Mouse (Mus musculus): ENCODE data around the gene Pcdh15. TPM values are rescaled to one million over a fixed set of nuclear protein-coding genes. Genes with fewer than 3 reads are reported as not detected.

Gene Pcdh15
- polyA plus RNA-seq, 1 experiment from 2014 or later = 1.00 TPM

GRCm38 (mm10) chr10:74258639-74259038 lies 1159.5 kb downstream of the Pcdh15 start:
- Histone ChIP-seq H3K4me2 (no peak overlapping the region), H3K9ac (no peak overlapping the region), H3K4me3 (replicated peaks) (no peak overlapping the region), H3K27ac (no peak overlapping the region), H3K27me3 (no peaks in the 10 kb centered on the region), H3K4me1 (no peaks in the 10 kb centered on the region), H3K36me3 (no peaks in the 10 kb centered on the region), H3K9me3 (replicated peaks) (no peaks in the 10 kb centered on the region)
- no peak for ATAC-seq (replicated peaks; ENCODE audit: low FRiP score)

GRCm38 (mm10) chr10:74269637-74270269 lies 1170.6 kb downstream of the Pcdh15 start:
- peak; percentile 40; the same call in 1 of the 2 replicates for ATAC-seq (replicated peaks; ENCODE audit: low FRiP score)
- 44% methylated on average over 6 of the region's 6 CpGs for WGBS
- H3K4me2 ChIP-seq = no peak overlapping the region

GRCm38 (mm10) chr10:74270894-74271293 lies 1171.8 kb downstream of the Pcdh15 start:
- no peak for ATAC-seq (replicated peaks; ENCODE audit: low FRiP score)
- H3K9me3 ChIP-seq (replicated peaks) = no peaks in the 10 kb centered on the region
- no peak overlapping the region for H3K4me3 ChIP-seq (replicated peaks)
- H3K4me1 ChIP-seq = no peaks in the 10 kb centered on the region
- no peak overlapping the region for H3K9ac ChIP-seq
- H3K4me2 ChIP-seq = no peak overlapping the region
- no peaks in the 10 kb centered on the region for H3K27me3 ChIP-seq
- no peak overlapping the region for H3K27ac ChIP-seq
- WGBS = 78% methylated on average over 5 of the region's 5 CpGs
- H3K36me3 ChIP-seq = no peaks in the 10 kb centered on the region

More at GRCm38 (mm10) chr10:74269637-74270269, 1170.6 kb downstream of the Pcdh15 start:
- H3K27ac ChIP-seq = no peak overlapping the region
- H3K9me3 ChIP-seq (replicated peaks) = no peaks in the 10 kb centered on the region
- no peak overlapping the region for H3K9ac ChIP-seq
- no peaks in the 10 kb centered on the region for H3K4me1 ChIP-seq
- no peaks in the 10 kb centered on the region for H3K27me3 ChIP-seq
- H3K4me3 ChIP-seq (replicated peaks) = no peak overlapping the region
- no peaks in the 10 kb centered on the region for H3K36me3 ChIP-seq

- no peak for ATAC-seq (replicated peaks; ENCODE audit: low FRiP score)
Measured at GRCm38 (mm10) chr10:74304120-74304519, 1205.0 kb downstream of the Pcdh15 start.

GRCm38 (mm10) chr10:74305439-74306158 lies 1206.5 kb downstream of the Pcdh15 start:
- Histone ChIP-seq H3K9ac (no peak overlapping the region), H3K4me1 (no peaks in the 10 kb centered on the region), H3K9me3 (replicated peaks) (no peaks in the 10 kb centered on the region), H3K27ac (no peak overlapping the region), H3K4me2 (no peak overlapping the region), H3K36me3 (no peaks in the 10 kb centered on the region), H3K27me3 (no peaks in the 10 kb centered on the region), H3K4me3 (replicated peaks) (no peak overlapping the region)
- ATAC-seq (replicated peaks; ENCODE audit: low FRiP score) = no peak
- WGBS = 40% methylated on average over 5 of the region's 5 CpGs

More at GRCm38 (mm10) chr10:74304120-74304519, 1205.0 kb downstream of the Pcdh15 start:
- Histone ChIP-seq H3K4me2 (no peak overlapping the region), H3K4me3 (replicated peaks) (no peak overlapping the region), H3K36me3 (no peaks in the 10 kb centered on the region), H3K9ac (no peak overlapping the region), H3K9me3 (replicated peaks) (no peaks in the 10 kb centered on the region), H3K27me3 (no peaks in the 10 kb centered on the region), H3K4me1 (no peaks in the 10 kb centered on the region), H3K27ac (no peak overlapping the region)
- WGBS = 62% methylated on average over 2 of the region's 2 CpGs

GRCm38 (mm10) chr10:74307035-74307434 lies 1207.9 kb downstream of the Pcdh15 start:
- Histone ChIP-seq H3K27me3 (no peaks in the 10 kb centered on the region), H3K36me3 (no peaks in the 10 kb centered on the region), H3K9ac (no peak overlapping the region), H3K9me3 (replicated peaks) (no peaks in the 10 kb centered on the region), H3K4me1 (no peaks in the 10 kb centered on the region), H3K4me2 (no peak overlapping the region), H3K27ac (no peak overlapping the region), H3K4me3 (replicated peaks) (no peak overlapping the region)
- 83% methylated on average over 3 of the region's 3 CpGs for WGBS
- no peak for ATAC-seq (replicated peaks; ENCODE audit: low FRiP score)

- Histone ChIP-seq H3K27me3 (no peaks in the 10 kb centered on the region), H3K4me3 (replicated peaks) (no peak overlapping the region), H3K9me3 (replicated peaks) (no peaks in the 10 kb centered on the region), H3K27ac (no peak overlapping the region), H3K4me2 (no peak overlapping the region), H3K9ac (no peak overlapping the region), H3K36me3 (no peaks in the 10 kb centered on the region), H3K4me1 (no peaks in the 10 kb centered on the region)
- ATAC-seq (replicated peaks; ENCODE audit: low FRiP score) = no peak
- 92% methylated on average over 2 of the region's 2 CpGs for whole genome bisulfite sequencing
Measured at GRCm38 (mm10) chr10:74316091-74316490, 1216.9 kb downstream of the Pcdh15 start.

GRCm38 (mm10) chr10:74335412-74335811 lies 1236.3 kb downstream of the Pcdh15 start:
- 71% methylated on average over 7 of the region's 7 CpGs for WGBS
- Histone ChIP-seq H3K36me3 (no peaks in the 10 kb centered on the region), H3K4me1 (no peaks in the 10 kb centered on the region), H3K27me3 (no peaks in the 10 kb centered on the region), H3K27ac (no peak overlapping the region), H3K9me3 (replicated peaks) (no peaks in the 10 kb centered on the region), H3K4me2 (no peak overlapping the region), H3K4me3 (replicated peaks) (no peak overlapping the region), H3K9ac (no peak overlapping the region)
- ATAC-seq (replicated peaks; ENCODE audit: low FRiP score) = no peak

- Histone ChIP-seq H3K9me3 (replicated peaks) (no peaks in the 10 kb centered on the region), H3K27me3 (no peaks in the 10 kb centered on the region), H3K9ac (no peak overlapping the region), H3K27ac (no peak overlapping the region), H3K4me2 (no peak overlapping the region), H3K36me3 (no peaks in the 10 kb centered on the region), H3K4me3 (replicated peaks) (no peak overlapping the region), H3K4me1 (no peaks in the 10 kb centered on the region)
- ATAC-seq (replicated peaks; ENCODE audit: low FRiP score) = no peak
- 78% methylated on average over 3 of the region's 3 CpGs for WGBS
Measured at GRCm38 (mm10) chr10:74339247-74340160, 1240.4 kb downstream of the Pcdh15 start.

- Histone ChIP-seq H3K27ac (no peak overlapping the region), H3K4me2 (no peak overlapping the region), H3K27me3 (no peaks in the 10 kb centered on the region), H3K9ac (no peak overlapping the region), H3K4me3 (replicated peaks) (no peak overlapping the region), H3K4me1 (no peaks in the 10 kb centered on the region), H3K36me3 (no peaks in the 10 kb centered on the region), H3K9me3 (replicated peaks) (no peaks in the 10 kb centered on the region)
- ATAC-seq (replicated peaks; ENCODE audit: low FRiP score) = no peak
- 54% methylated on average over 5 of the region's 5 CpGs for WGBS
Measured at GRCm38 (mm10) chr10:74359526-74359925, 1260.4 kb downstream of the Pcdh15 start.

GRCm38 (mm10) chr10:74378697-74379096 lies 1279.6 kb downstream of the Pcdh15 start:
- no peaks in the 10 kb centered on the region for H3K27me3 ChIP-seq
- peaks cover 7% of the 10 kb centered on the region; the same call in 1 of the 2 replicates for H3K4me1 ChIP-seq
- H3K4me2 ChIP-seq = no peak overlapping the region
- no peak overlapping the region for H3K4me3 ChIP-seq (replicated peaks)
- no peaks in the 10 kb centered on the region for H3K9me3 ChIP-seq (replicated peaks)
- H3K9ac ChIP-seq = no peak overlapping the region
- no peaks in the 10 kb centered on the region for H3K36me3 ChIP-seq
- H3K27ac ChIP-seq = no peak overlapping the region
- ATAC-seq (replicated peaks; ENCODE audit: low FRiP score) = peak; percentile 68; the same call in 1 of the 2 replicates
- WGBS = 57% methylated on average over 1 of the region's 1 CpGs
